Mouse (Mus musculus) spleen, postnatal 36 days (tissue): ENCODE measurements around the gene Zfp771.
A peak's percentile ranks its signal among the peaks of the same experiment; 100 is the strongest.

ENCODE experiments used
- DNase-seq, 2 experiments: peaks; one replicate each; pipeline ENCODE4 v3.0.0; 2022; ENCODE audit warnings: low spot score in 2 of 2, mixed read lengths in 1 of 2

Gene Zfp771

DNA sequence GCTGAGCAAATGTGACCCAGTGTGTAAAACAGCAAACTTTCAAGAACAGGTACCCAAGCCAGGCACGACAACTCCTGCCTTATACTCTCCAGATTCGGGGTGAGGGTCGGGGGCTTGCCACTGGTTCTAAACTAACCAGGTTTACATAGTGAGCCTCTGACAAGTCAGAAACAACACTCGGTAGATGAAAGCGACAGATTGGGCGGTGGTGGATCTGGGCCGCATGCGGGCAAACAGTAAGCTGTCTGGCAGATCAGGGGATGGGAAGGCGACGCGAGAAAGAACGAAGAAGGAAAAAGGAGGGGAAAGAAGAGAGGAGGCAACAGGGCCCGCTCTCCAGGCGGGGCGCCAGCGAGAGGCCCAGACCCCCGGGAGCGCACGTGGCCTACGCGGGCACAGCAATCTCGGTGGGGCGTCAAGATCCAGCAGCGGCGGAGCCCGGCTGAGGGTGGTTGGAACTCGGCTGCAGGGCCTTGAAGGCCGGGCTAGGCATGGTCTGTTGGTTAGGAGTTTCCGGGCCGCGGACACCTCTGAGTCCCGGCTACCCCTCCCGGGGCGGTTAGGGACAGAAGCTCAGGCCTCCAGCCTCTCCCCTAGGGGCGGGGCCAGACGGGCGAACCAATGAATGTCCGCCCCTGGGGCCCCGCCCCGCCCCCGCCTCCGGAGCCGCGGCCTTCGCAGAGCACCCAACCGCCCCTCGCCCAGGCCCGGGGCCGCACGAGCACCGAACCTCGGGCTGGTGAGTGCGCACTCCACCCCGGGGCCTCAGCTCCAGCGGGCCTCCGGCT, at the start of gene Zfp771:
Gene Zfp771 (plus strand): TSS at position 405 of the 788 bp plus-strand sequence.
- peak; percentile 95 to 96 for DNase-seq

DNA sequence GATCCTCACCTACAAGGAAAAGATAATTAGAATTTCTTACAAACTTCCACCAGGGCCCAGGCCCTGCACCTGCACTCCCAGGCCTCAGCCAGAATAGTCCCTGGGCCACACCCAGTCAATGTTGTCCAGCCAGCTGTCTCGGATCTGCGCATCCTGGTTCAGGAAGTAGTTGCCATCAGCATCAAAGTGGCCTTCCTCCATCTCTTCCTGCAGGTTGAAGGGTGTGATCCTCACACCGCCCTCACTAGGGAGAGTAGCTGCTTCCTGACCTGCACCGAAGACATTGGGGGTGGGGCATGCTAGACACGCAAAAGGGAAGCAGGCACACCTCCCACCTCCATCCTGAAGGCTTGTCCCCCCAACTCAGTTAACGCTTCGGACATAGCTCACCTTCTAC, 49.4 kb upstream of the Zfp771 start:
- no peak for DNase-seq

DNA sequence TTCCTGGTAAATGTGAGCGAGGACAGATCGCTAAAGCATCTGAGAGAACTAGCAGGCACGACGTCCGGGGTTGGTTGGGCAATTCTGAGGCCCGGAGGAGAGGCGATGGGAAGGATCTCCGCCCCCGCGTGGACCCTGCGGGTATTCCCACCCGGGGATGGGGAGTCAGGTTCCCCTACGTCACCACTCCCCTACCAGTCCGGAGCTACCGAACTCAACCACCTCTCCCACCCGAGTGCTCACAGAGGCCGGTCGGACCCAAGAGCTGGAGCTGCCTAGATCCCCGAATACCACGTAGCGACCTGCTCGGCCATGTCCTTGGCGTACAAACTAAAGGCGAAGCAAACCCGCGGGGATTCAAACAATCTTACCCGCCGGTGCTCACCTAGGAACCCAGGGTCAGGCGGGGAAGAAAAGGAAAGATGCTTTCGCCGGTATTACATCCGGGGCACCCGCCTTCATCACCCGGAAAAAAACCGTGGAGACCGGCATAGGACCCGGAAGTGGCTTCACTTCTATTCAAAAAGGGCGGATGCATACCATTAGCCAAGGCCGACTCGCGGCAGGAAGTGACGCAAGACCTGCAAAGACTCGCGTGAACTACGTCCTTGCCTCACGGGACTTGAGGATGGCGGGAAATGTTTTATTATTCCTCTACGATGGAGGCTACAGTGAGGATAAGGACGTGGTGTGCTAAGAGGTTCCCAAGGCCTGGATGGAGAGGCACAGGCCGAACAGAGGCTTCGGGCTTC, 48.4 kb upstream of the Zfp771 start, which contains the start of gene Cd2bp2:
Gene Cd2bp2 (minus strand): TSS at position 507 of the 752 bp plus-strand sequence.
- peak; percentile 95 to 97 for DNase-seq

DNA sequence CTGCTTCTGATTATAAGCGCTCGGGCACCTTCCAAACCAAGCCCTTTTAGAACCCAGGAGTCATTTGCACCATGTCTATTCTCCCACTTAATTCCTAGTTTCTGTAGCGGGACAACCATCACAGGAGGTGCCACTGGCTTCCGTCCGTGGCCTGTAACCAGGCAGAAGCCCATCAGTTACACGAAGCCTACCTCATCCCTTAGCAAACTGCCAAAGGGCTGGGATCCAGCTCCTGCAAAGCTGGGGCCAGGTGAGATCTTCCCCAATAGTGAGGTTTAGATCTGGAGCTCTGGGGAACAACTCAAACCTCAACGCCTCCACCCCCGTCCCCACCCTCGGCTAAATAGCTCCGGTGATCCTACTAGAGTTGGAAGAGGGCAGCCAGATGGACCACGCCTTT, 47.6 kb upstream of the Zfp771 start:
- no peak for DNase-seq

DNA sequence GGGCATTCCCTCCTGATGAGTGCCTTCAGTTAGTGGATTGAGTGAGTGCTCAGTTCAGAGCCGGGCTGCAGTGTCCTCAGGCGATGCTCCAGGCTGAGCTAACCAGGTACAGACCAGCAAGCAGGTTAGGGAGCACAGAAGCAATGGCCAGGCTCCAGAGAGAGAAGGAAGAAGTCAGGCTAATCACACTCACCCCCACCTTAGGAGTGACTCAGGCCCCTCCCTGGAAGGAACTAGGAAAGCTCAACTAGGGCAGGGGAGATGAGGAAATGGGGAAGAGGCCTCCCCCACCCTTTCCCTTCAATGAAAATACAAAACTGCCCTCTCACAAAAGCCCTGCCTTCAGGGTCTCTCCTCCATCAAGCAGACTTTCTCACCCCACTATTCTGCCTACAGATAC, 37.5 kb upstream of the Zfp771 start:
- peak in 1 of 2 experiments; percentile 34 for DNase-seq

DNA sequence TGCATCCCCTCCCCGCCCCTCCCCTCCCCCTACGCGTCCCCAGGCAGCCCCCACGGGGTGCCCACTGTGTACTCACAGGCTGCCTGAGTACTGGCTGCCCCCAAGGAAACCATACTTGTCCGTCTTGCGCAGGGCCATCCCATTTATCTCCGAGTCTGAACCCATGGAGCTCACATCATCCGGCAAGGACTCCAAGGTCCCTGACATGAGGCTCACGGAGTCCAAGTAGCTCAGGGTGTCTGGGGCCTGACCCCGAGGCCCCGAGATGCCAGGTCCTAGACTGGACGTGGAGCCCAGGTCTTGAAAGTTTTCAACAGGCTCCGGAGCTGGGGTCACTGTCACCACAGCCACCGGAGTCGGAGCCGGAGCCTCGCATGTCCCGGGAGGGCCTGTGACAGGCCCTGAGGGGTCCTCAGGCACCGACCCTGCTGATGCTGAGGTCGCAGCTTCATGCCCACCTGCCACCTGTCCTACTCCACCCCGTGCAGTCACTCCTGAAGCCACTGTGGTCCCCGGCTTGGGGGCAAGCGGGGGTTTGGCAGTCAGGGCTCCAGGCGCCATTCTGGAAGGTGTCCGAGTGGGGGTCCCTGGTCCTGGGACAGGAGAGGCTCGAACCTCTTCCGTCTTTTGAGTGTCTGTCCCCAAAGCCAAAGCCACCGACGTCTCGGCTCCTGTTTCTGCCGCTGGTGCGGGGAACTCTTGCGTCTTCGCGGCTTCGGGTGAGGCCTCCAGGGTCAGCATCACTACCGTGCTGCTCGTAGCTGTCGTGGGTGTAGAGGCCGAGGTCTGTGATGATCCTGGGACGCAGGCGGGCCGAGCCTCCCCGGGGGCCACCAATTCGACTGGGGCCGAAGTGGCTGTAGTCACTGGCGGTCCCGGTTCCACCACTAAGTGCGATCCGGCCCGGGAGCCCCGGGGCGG, 36.4 kb upstream of the Zfp771 start:
- peak in 1 of 2 experiments; percentile 46 for DNase-seq

DNA sequence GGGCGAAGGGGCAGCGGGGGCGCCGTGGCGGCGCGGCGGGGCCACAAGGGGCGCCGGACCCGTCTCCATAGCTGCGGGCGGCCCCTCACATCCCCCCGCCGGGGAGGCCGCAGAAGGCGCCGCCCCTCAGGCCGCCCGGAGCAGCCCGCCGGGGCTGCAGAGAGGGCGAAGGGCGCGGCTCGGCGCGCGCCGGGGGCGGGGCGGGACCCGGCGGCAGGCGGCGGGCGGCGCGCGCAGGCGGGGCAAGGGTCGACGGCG, 35.9 kb upstream of the Zfp771 start, which contains the start of gene Tbc1d10b:
Gene Tbc1d10b (minus strand): TSS at position 174 of the 258 bp plus-strand sequence.
- no peak for DNase-seq

DNA sequence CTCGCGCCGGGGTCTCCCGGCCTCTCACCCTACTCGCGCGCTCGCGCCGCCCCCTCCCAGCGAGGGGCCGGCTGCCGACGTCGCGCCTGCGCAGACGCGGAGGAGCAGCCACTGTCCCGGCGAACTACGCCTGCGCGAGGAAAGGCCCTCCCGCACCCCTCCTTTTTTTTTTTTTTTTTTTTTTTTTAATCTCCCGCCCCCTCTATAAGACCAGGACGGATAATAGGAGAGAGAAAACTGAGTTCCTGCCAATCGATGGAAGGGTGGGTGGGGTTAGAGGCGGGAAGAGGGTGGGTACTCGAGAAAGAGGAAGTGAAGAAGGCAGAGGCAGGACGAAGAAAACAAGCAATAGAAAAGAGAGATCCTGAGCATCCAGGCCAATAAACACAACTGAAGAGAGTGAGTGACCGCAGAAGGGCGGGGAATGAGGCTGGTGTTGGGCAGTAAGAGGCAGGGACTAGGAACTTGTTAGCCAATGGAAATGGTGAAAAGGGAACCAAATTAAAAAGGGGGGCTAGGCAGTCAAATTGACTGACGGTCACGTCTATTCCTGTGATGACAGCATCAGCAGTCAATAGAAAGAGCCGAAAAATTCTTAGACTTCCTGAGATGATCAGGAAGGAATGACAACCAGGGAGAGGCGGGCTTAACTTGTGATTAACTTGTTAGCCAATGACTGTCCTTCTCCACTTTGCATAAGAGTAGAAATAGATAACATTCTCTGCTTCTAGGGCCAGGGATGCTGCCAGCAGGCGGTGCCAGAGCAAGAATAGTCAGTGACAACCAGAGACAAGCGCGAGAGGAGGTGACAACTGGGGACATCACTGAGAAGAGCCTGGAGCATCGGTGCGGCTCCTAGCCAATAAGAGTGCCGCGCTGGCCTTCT, 35.3 kb upstream of the Zfp771 start, which contains the start of gene Mylpf:
Gene Mylpf (plus strand): TSS at position 338 of the 886 bp plus-strand sequence.
- peak; percentile 96 to 97 for DNase-seq

DNA sequence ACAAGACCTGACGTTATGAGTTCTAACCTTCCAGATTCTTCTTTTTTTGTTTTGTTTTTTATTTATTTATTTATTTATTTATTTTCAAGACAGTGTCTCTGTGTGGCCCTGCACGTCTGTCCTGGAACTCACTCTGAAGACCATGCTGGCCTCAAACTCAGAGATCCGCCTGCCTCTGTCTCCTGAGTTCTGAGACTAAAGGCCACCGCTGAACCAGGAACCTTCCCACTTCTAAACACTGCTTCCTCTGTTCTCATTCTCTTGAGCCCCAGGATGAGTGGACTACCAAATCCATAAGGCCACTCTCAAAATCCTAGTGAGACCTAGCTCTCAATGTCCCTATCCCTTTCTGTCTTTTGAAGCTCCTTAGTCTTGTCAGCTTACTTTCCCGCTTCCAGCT, 34.2 kb upstream of the Zfp771 start:
- DNase-seq, result no peak

DNA sequence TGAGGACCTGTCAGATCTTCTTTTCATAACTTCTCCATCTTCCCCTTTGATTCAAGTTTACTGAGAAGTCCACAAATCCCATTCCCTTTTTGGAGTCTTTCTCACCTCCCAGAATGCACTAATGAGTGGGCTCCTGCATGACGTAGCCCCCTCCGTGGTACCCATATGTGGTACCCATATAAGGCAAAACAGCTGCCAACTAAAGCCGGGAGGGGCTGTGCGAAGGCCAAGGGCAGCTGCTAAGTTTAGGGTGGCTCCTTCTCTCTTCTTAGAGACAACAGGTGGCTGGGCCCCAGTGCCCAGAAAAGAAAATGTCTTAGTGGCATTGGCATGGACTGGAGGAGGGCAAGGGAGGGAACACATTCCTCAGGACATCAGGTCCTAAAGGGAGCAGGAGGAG, 33.8 kb upstream of the Zfp771 start:
- DNase-seq, result no peak

DNA sequence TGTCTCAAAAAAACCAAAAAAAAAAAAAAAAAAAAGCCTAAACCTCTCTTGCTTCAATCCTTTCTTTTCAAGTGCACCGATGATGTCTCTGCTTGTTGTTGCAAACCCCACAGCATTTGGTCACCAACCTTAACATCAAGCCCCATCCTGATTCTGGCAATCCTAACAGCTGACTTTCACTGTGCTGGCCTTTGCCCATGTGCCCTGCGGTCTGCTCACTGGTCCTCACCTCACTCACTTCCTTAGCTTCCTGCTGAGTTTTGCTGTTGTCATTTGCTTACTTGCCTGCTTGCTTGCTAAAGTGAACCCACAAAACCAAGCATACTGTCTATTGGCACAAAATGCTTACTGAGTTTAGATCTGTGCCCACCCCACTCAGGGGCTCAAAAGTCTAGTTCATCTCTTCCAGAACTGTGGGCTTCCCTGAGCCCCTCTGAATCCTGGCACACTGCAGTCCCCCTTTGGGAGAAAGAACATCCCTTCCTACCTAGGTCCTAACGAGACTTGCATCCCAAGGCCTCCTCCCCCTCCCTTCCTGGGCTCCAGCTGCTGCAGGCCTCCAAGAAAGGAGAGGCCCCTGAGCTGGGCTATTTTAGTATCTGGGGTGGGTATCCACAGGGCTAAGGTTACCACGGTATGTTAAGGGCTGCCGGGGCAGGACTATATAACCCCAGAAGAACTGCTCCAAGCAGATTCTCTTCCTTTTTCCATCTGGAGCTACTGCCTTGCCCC, 32.9 kb upstream of the Zfp771 start:
- DNase-seq, result no peak

DNA sequence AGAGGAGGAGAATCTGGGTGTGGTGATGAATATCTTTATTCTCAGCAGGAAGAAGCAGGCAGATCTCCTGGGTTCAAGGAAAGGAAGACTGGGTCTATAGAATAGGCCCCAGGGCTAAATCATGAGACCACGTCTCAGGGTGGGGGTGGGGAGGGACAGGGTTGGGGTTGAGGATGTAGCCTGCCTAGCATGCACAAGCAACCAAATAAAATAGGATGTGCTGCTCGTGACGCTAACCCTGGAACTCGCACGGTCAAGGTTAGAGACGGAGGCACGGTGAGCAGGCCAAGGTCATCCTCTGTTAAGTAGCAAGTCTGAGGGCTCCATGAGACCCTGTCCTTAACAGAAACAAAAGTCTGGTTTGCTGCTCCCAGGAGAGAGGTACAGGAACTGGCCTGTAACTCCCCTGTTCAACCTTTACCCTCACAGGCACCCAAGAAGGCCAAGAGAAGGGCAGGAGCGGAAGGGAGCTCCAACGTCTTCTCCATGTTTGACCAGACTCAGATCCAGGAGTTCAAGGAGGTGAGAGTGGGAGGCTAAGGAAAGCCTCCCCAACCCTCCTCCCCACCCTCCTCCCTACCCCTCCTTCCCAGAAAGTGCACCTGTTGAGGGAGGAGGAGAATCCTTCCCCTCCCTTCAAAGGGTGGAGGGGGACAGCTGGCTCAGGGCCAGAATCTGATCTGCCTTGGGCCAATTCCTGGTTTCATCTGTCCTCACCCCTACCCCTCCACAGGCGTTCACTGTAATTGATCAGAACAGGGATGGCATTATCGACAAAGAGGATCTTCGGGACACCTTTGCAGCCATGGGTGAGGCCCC, 31.4 kb upstream of the Zfp771 start:
- DNase-seq, result no peak

DNA sequence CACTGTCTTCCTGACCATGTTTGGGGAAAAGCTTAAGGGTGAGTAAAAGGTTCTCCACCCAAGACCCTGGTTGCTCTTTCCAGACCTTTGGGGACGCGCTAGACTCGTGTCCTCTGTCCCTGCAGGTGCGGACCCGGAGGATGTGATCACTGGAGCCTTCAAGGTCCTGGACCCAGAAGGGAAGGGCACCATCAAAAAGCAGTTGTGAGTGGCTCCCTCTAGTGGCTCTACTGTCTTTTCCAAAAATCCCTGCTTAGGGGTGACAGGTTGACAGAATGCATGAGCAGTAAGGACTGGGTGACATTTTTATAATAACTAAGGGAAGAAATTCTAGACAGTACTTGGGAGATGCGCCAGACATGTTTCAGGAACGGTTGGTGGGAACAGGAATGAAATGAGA, 30.6 kb upstream of the Zfp771 start:
- peak in 1 of 2 experiments; percentile 43 for DNase-seq

DNA sequence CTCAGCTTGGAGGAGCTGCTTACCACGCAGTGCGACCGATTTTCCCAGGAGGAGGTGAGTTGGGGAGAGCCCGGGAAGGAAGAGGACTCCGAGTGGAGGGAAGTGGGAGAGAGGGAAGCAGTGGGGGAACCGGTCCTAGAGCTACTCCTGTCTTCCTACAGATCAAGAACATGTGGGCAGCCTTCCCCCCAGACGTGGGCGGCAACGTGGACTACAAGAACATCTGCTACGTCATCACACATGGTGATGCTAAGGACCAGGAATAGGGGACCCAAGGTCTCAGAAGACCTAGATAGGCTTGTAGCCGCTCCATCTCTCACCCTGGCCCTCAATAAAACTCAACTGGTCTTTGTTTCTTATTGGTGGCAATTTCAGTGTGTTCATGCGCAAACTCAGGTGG, 30.1 kb upstream of the Zfp771 start:
- DNase-seq, result no peak

DNA sequence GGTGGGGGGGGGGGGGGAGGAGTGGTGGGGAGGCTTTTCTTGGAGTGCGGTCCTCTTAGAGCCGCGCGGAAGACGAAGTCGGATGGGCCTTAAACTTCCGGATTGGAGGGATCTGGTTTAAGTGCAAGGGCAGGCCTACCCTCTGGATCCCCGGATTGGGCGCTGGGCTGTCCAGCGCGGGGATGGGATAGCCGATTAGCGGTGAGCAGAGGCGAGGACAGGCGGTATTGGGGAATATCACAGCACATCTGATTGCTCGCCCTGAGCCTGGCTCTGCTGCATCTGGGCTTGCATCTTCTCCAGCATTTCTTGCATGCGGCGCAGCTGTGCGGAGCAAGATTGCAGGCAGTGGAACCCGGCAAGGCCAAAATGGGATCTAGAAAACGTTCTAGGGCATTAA, 29.6 kb upstream of the Zfp771 start:
- DNase-seq, result no peak

DNA sequence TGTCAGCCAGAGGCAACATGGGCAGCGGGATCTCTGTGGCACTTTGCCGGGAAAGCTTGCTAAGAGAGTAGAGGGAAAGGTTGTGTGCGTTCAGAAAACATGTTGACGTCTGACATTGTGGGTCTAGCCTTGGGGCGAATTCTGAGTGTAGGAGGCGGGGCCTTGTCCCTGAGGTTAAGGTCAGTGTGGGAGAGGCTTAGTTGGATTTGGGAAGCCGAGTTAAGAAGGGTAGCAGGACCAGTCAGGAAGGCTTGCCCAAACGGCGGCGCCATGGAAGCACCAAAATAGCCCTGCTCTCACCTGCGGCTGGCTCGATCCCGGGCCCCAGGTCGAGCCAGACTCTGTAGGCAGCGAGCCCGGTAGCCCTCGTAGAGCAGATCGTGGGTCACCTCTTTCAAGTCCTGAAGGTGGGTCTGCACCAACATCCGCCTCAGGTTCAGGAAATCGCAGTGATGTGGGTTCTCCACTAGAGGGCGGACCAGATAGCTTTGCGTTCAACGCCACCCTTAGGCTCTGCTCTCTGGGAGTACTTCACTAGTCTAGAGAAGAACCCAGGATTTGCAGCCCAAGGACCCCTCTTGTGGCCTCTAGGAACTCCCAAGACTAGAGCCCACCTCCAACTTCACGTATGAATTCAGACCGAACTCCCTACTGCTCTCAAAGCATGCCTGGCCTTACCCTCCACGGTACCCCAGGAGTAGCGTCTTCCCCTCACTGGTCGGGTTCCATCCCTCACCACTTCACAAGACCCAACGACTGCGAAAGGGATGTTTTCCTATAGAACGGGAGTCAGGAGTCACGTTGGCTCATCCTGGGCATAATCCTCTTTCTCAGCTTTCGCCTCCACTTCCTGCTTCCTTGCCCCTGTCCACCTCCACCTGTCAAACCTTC, 28.8 kb upstream of the Zfp771 start:
- DNase-seq, result peak; percentile 68 to 74

DNA sequence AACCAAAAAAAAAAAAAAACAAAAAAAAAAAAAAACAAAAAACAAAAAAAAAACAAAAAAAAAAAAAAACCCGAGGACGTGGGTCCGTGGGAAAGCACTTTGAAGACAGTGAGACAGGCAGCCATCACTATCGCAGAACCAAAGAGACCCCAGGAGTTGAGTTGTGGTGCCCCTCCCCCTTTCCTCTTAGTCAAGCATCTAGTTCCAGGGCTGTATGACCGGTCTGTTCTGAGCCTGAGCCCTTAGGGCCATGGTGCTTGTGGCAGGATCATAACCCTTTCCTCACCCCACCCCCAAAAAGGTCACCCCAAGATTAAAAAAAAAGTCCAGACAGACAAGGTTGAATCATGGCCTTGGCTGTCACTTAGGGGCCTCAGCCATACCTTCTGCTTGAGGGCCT, 27.8 kb upstream of the Zfp771 start:
- DNase-seq, result no peak

DNA sequence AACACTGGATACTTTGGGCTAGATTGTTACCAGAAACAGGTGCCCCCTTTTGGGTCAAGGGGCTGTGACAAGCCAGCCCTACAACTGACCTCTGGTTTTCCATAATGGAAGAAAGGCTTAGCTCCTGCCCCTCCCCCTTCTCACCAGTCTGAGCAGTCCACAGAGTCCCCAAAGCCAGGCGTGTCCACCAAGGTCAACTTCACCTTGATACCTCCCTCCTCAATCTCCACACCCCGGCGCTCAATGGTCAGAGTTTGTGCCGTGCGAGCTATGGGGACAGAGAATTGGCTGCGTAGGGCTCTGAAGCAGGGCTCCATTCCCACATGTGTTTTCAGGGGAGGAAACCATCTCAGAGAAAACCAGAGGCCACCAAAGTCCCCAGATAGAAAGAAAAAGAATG, 26.6 kb upstream of the Zfp771 start:
- no peak for DNase-seq
